Mouse (Mus musculus): Measurements from ENCODE around the gene Olfr485. TPM values are rescaled to one million over a fixed set of nuclear protein-coding genes. Genes with fewer than 3 reads are reported as not detected.
"Not testable (repeated sequence)": the region's sequence is repeated elsewhere in the genome, so short reads cannot be mapped to it uniquely, and the experiment has no call there.

The Olfr485 gene
- not detected in 2 replicates for total RNA-seq (2014; rRNA removed; ENCODE audit: low replicate concordance)
- not detected in 2 replicates for polyA plus RNA-seq (2015; fragmentation: Nextera tagmentation; extraction: Ambion mirVana)

GRCm38 (mm10) chr7:108159771-108160170, at the start of gene Olfr485:
Gene Olfr485, minus strand, starts transcription at chr7:108159871.
- Histone ChIP-seq H3K4me2 (ENCODE audit: low read depth, low read length) (no peak within 1 kb of the TSS), H3K36me3 (replicated peaks; ENCODE audit: control insufficient read depth, insufficient read depth, low read length) (no peaks in the 10 kb centered on the region), H3K27me3 (ENCODE audit: control insufficient read depth, insufficient read depth, low read length) (no peaks in the 10 kb centered on the region), H3K9me3 (replicated peaks; ENCODE audit: control insufficient read depth, low read length) (no peaks in the 10 kb centered on the region), H3K27ac (ENCODE audit: low read depth) (no peak within 1 kb of the TSS), H3K4me1 (ENCODE audit: control insufficient read depth, insufficient read depth) (no peaks in the 10 kb centered on the region), H3K9ac (replicated peaks; ENCODE audit: low read depth, low read length) (no peak within 1 kb of the TSS), H3K4me3 (ENCODE audit: low read depth, low read length) (no peak within 1 kb of the TSS)
- ATAC-seq (ENCODE audit: insufficient read depth, low read depth) (no peak), DNase-seq (ENCODE audit: low spot score) (no peak)
- TF ChIP-seq EP300 (IDR thresholded peaks at IDR 0.05; ENCODE audit: low read depth) (no peak), CTCF (IDR thresholded peaks at IDR 0.05; ENCODE audit: low read depth) (no peak)

- no peak for TF ChIP-seq CTCF (IDR thresholded peaks at IDR 0.05; ENCODE audit: low read depth)
- no peak for TF ChIP-seq EP300 (IDR thresholded peaks at IDR 0.05; ENCODE audit: low read depth)
- no peak overlapping the region for H3K4me3 ChIP-seq (ENCODE audit: low read depth, low read length)
- no peak overlapping the region for H3K4me2 ChIP-seq (ENCODE audit: low read depth, low read length)
- no peak overlapping the region for H3K9ac ChIP-seq (replicated peaks; ENCODE audit: low read depth, low read length)
- 61% methylated on average over 6 of the region's 6 CpGs for WGBS
- peaks cover 3% of the 10 kb centered on the region; the same call in 1 of the 2 replicates for H3K9me3 ChIP-seq (replicated peaks; ENCODE audit: control insufficient read depth, low read length)
- H3K36me3 ChIP-seq (replicated peaks; ENCODE audit: control insufficient read depth, insufficient read depth, low read length) = no peaks in the 10 kb centered on the region
- no peak for ATAC-seq (ENCODE audit: insufficient read depth, low read depth)
- no peaks in the 10 kb centered on the region for H3K4me1 ChIP-seq (ENCODE audit: control insufficient read depth, insufficient read depth)
- no peaks in the 10 kb centered on the region for H3K27me3 ChIP-seq (ENCODE audit: control insufficient read depth, insufficient read depth, low read length)
- DNase-seq (ENCODE audit: low spot score) = no peak
- H3K27ac ChIP-seq (ENCODE audit: low read depth) = no peak overlapping the region
Observed at GRCm38 (mm10) chr7:108196938-108197337, 37.3 kb upstream of the Olfr485 start.

GRCm38 (mm10) chr7:108196337-108196736, 36.7 kb upstream of the Olfr485 start:
- 51% methylated on average over 3 of the region's 3 CpGs for WGBS
- H3K4me1 ChIP-seq (ENCODE audit: control insufficient read depth, insufficient read depth); DNase-seq (ENCODE audit: low spot score); H3K9me3 ChIP-seq (replicated peaks; ENCODE audit: control insufficient read depth, low read length); H3K27me3 ChIP-seq (ENCODE audit: control insufficient read depth, insufficient read depth, low read length); H3K4me3 ChIP-seq (ENCODE audit: low read depth, low read length); H3K4me2 ChIP-seq (ENCODE audit: low read depth, low read length); H3K27ac ChIP-seq (ENCODE audit: low read depth); H3K9ac ChIP-seq (replicated peaks; ENCODE audit: low read depth, low read length); ATAC-seq (ENCODE audit: insufficient read depth, low read depth); H3K36me3 ChIP-seq (replicated peaks; ENCODE audit: control insufficient read depth, insufficient read depth, low read length): not testable (repeated sequence)

DNA sequence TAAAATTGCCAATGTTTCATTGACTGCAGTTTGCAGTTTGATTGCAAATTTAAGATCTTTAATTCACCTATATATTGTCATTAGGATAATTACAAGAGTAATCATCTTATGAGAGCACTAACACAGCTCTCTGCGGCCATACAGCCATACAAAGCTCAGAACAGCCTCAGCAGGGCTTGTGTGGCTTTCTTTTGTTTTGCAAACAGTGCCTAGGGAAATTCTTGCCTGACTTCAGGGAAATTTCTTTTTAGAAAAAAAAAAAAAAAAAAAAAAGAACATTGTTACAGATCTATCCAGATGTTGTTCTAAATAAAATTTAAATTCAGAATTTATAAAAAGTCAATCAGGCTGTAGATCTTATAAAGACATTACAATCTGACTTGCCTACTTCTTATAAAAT, 33.0 kb upstream of the Olfr485 start:
- not testable (repeated sequence) for DNase-seq (ENCODE audit: low spot score); ATAC-seq (ENCODE audit: insufficient read depth, low read depth); H3K36me3 ChIP-seq (replicated peaks; ENCODE audit: control insufficient read depth, insufficient read depth, low read length); H3K4me1 ChIP-seq (ENCODE audit: control insufficient read depth, insufficient read depth); H3K27me3 ChIP-seq (ENCODE audit: control insufficient read depth, insufficient read depth, low read length); H3K9ac ChIP-seq (replicated peaks; ENCODE audit: low read depth, low read length); H3K4me2 ChIP-seq (ENCODE audit: low read depth, low read length); H3K27ac ChIP-seq (ENCODE audit: low read depth); H3K9me3 ChIP-seq (replicated peaks; ENCODE audit: control insufficient read depth, low read length); H3K4me3 ChIP-seq (ENCODE audit: low read depth, low read length)
- WGBS = 69% methylated on average over 1 of the region's 1 CpGs

DNA sequence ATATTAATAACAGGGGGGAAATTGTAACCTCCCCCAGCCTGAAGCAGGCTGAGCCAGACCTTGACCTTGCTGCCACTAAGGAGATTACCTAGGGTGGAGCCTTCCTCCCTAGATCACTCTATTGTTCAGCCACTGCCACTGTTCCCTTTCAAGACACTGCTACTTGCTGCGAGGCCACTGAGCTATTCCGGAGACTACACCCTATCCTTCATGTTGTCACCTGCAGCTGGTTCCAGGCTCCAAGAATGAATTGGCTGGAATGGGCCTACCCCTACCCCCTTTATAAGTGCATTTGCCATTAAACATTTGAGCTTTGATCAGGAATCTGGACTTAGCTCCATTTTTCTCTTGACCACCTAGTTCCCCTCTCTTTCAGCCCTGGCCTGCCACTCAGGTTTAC, 31.5 kb upstream of the Olfr485 start:
- H3K27me3 ChIP-seq (ENCODE audit: control insufficient read depth, insufficient read depth, low read length); ATAC-seq (ENCODE audit: insufficient read depth, low read depth); H3K4me1 ChIP-seq (ENCODE audit: control insufficient read depth, insufficient read depth); H3K36me3 ChIP-seq (replicated peaks; ENCODE audit: control insufficient read depth, insufficient read depth, low read length); H3K9me3 ChIP-seq (replicated peaks; ENCODE audit: control insufficient read depth, low read length); H3K9ac ChIP-seq (replicated peaks; ENCODE audit: low read depth, low read length); DNase-seq (ENCODE audit: low spot score); H3K27ac ChIP-seq (ENCODE audit: low read depth); H3K4me2 ChIP-seq (ENCODE audit: low read depth, low read length); H3K4me3 ChIP-seq (ENCODE audit: low read depth, low read length): not testable (repeated sequence)
- WGBS = 64% methylated on average over 2 of the region's 2 CpGs

DNA sequence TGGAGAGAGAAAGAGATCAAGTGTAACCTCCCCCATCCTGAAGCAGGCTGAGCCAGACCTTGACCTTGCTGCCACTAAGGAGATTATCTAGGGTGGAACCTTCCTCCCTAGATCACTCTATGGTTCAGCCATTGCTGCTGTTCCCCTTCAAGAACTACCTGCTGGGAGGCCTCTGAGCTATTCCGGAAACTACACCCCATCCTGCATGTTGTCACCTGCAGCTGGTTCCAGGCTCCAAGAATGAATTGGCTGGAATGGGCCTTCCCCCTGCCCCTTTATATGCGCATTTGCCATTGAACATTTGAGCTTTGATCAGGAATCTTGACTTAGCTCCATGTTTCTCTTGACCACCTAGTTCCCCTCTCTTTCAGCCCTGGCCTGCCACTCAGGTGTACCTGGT, 25.6 kb upstream of the Olfr485 start:
- not testable (repeated sequence) for DNase-seq (ENCODE audit: low spot score); H3K9me3 ChIP-seq (replicated peaks; ENCODE audit: control insufficient read depth, low read length); H3K36me3 ChIP-seq (replicated peaks; ENCODE audit: control insufficient read depth, insufficient read depth, low read length); H3K27ac ChIP-seq (ENCODE audit: low read depth); H3K9ac ChIP-seq (replicated peaks; ENCODE audit: low read depth, low read length); H3K27me3 ChIP-seq (ENCODE audit: control insufficient read depth, insufficient read depth, low read length); H3K4me2 ChIP-seq (ENCODE audit: low read depth, low read length); ATAC-seq (ENCODE audit: insufficient read depth, low read depth); H3K4me1 ChIP-seq (ENCODE audit: control insufficient read depth, insufficient read depth); H3K4me3 ChIP-seq (ENCODE audit: low read depth, low read length)
- 79% methylated on average over 2 of the region's 2 CpGs for WGBS

DNA sequence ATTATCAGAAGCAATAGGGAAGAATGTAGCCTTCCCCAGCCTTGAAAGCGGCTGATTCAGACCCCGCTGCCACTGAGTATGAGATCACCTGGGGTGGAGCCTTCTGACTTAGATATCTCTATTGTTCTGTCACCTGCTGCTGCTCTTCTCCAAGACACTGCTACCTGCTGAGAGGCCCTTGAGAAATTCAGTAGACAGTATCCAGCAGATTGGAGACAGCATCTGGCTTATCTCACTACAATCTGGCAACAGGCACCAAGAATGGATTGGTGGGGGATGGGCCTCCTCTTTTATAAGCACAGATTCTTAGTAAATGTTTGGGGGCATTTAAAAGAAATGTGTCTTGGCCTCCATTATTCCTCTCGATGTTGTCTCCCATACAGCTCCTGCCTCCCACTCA, 24.7 kb upstream of the Olfr485 start:
- WGBS = 62% methylated on average over 3 of the region's 3 CpGs

GRCm38 (mm10) chr7:108172642-108173041, 13.0 kb upstream of the Olfr485 start, which contains the start of gene Olfr486:
Gene Olfr486, minus strand, starts transcription at chr7:108172742.
- 84% methylated on average over 1 of the region's 1 CpGs for WGBS
- not testable (repeated sequence) for H3K9ac ChIP-seq (replicated peaks; ENCODE audit: low read depth, low read length); H3K4me3 ChIP-seq (ENCODE audit: low read depth, low read length); ATAC-seq (ENCODE audit: insufficient read depth, low read depth); H3K27ac ChIP-seq (ENCODE audit: low read depth); H3K4me1 ChIP-seq (ENCODE audit: control insufficient read depth, insufficient read depth); H3K36me3 ChIP-seq (replicated peaks; ENCODE audit: control insufficient read depth, insufficient read depth, low read length); DNase-seq (ENCODE audit: low spot score); H3K9me3 ChIP-seq (replicated peaks; ENCODE audit: control insufficient read depth, low read length); H3K27me3 ChIP-seq (ENCODE audit: control insufficient read depth, insufficient read depth, low read length); H3K4me2 ChIP-seq (ENCODE audit: low read depth, low read length)

More for the DNA sequence above, 24.7 kb upstream of the Olfr485 start:
- H3K4me3 ChIP-seq (ENCODE audit: low read depth, low read length); H3K36me3 ChIP-seq (replicated peaks; ENCODE audit: control insufficient read depth, insufficient read depth, low read length); H3K27me3 ChIP-seq (ENCODE audit: control insufficient read depth, insufficient read depth, low read length); DNase-seq (ENCODE audit: low spot score); H3K9ac ChIP-seq (replicated peaks; ENCODE audit: low read depth, low read length); H3K27ac ChIP-seq (ENCODE audit: low read depth); H3K9me3 ChIP-seq (replicated peaks; ENCODE audit: control insufficient read depth, low read length); H3K4me2 ChIP-seq (ENCODE audit: low read depth, low read length); H3K4me1 ChIP-seq (ENCODE audit: control insufficient read depth, insufficient read depth); ATAC-seq (ENCODE audit: insufficient read depth, low read depth): not testable (repeated sequence)
